Mouse (Mus musculus) intestine, postnatal 0 days (tissue): ENCODE measurements around the gene Plekhm2. TPM values are rescaled to one million over a fixed set of nuclear protein-coding genes. Genes with fewer than 3 reads are reported as not detected.

ENCODE experiments used
- ATAC-seq: fragments of 200-750 bp; cut with Nextera tagmentation; 2 replicates; pipeline ENCODE4 v1.8.0; 2017; ENCODE audit warnings: mild to moderate bottlenecking, moderate TSS enrichment, moderate library complexity
- H3K27ac ChIP-seq: fragments of 300-500 bp; sonication (generic); 2 replicates; pipeline ENCODE4 v1.5.1; 2014; ENCODE audit warnings: mild to moderate bottlenecking, low read depth, low read length, moderate library complexity
- H3K27me3 ChIP-seq: fragments of 300-500 bp; sonication (generic); replicated peaks from 2 replicates; pipeline ENCODE4 v1.6.1; 2014; ENCODE audit warnings: low read length, mixed read lengths; ENCODE audit not compliant: control insufficient read depth, insufficient read depth
- H3K36me3 ChIP-seq: fragments of 300-500 bp; sonication (generic); 2 replicates; pipeline ENCODE4 v1.6.1; 2014; ENCODE audit warnings: mild to moderate bottlenecking, moderate library complexity; ENCODE audit not compliant: control insufficient read depth, insufficient read depth
- H3K4me1 ChIP-seq: fragments of 300-500 bp; sonication (generic); replicated peaks from 2 replicates; pipeline ENCODE4 v1.6.1; 2014; ENCODE audit warnings: antibody characterized with exemption, low read length, mixed read lengths; ENCODE audit not compliant: control insufficient read depth, insufficient read depth
- H3K4me2 ChIP-seq: fragments of 300-500 bp; sonication (generic); replicated peaks from 2 replicates; pipeline ENCODE4 v1.6.1; 2014; ENCODE audit warnings: low read depth, mild to moderate bottlenecking, moderate library complexity
- H3K4me3 ChIP-seq: fragments of 300-500 bp; sonication (generic); 2 replicates; pipeline ENCODE4 v1.5.1; 2014; ENCODE audit warnings: low read depth, low read length
- H3K9ac ChIP-seq: fragments of 300-500 bp; sonication (generic); 2 replicates; pipeline ENCODE4 v1.6.1; 2014; ENCODE audit warnings: mild to moderate bottlenecking, low read depth, low read length
- H3K9me3 ChIP-seq: fragments of 300-500 bp; sonication (generic); 2 replicates; pipeline ENCODE4 v1.6.1; 2016; ENCODE audit warnings: mixed run types; ENCODE audit not compliant: control insufficient read depth
- CTCF ChIP-seq: sonication (generic); IDR thresholded peaks from 2 replicates; pipeline ENCODE4 v1.5.1; 2016; ENCODE audit warnings: low read depth, mild to moderate bottlenecking, control low read depth, antibody characterized with exemption, moderate library complexity
- WGBS: fragments of 180-500 bp; shearing (Covaris S2); extraction: QIAGEN DNeasy Blood & Tissue Kit; methylation state at CpG from one replicate; pipeline ENCODE4 v1.1.7; 2014; 5-methylcytosine and 5-hydroxymethylcytosine counted together
- polyA plus RNA-seq: library from polyadenylated mRNA; unstranded; fragments of >200 nt; fragmentation: Nextera tagmentation; extraction: Ambion mirVana; gene quantifications from 2 replicates; pipeline ENCODE4 v1.2.1, GENCODE M21; 2015

The Plekhm2 gene
- polyA plus RNA-seq, 1 experiment from 2014 or later: 3.1 TPM

GRCm38 (mm10) chr4:141614946-141615345 lies 49.8 kb downstream of the Plekhm2 start:
- no peak overlapping the region for H3K4me3 ChIP-seq
- H3K27ac ChIP-seq: no peak overlapping the region
- 82% methylated on average over 14 of the region's 14 CpGs for WGBS
- peaks cover 7% of the 10 kb centered on the region; the same call in 1 of the 2 replicates for H3K36me3 ChIP-seq
- H3K4me2 ChIP-seq: no peak overlapping the region
- ATAC-seq: no peak
- H3K9me3 ChIP-seq: no peaks in the 10 kb centered on the region
- H3K27me3 ChIP-seq: no peaks in the 10 kb centered on the region
- no peak for TF ChIP-seq CTCF
- no peak overlapping the region for H3K9ac ChIP-seq
- no peaks in the 10 kb centered on the region for H3K4me1 ChIP-seq

- H3K9me3 ChIP-seq: no peaks in the 10 kb centered on the region
- H3K27ac ChIP-seq: no peak overlapping the region
- no peak overlapping the region for H3K4me2 ChIP-seq
- 71% methylated on average over 6 of the region's 6 CpGs for WGBS
- no peak for TF ChIP-seq CTCF
- H3K27me3 ChIP-seq: no peaks in the 10 kb centered on the region
- H3K4me1 ChIP-seq: 0 out of 2 replicates have a peak, but pooled peaks cover under 1% of the 10 kb centered on the region
- no peak overlapping the region for H3K9ac ChIP-seq
- H3K36me3 ChIP-seq: peaks cover 7% of the 10 kb centered on the region; the same call in 1 of the 2 replicates
- no peak overlapping the region for H3K4me3 ChIP-seq
- no peak for ATAC-seq
Measured at GRCm38 (mm10) chr4:141609538-141609937, 55.2 kb downstream of the Plekhm2 start.

- Histone ChIP-seq H3K27ac (no peak within 1 kb of the TSS; the same call in 1 of the 2 replicates), H3K27me3 (no peaks in the 10 kb centered on the region), H3K9me3 (no peaks in the 10 kb centered on the region), H3K4me2 (no peak within 1 kb of the TSS), H3K4me1 (0 out of 2 replicates have a peak, but pooled peaks cover 7% of the 10 kb centered on the region), H3K4me3 (no peak within 1 kb of the TSS), H3K9ac (no peak within 1 kb of the TSS), H3K36me3 (no peaks in the 10 kb centered on the region)
- TF ChIP-seq CTCF: no peak
- ATAC-seq: no peak
- WGBS: 76% methylated on average over 11 of the region's 11 CpGs
Measured at GRCm38 (mm10) chr4:141605861-141606260, 58.8 kb downstream of the Plekhm2 start, which contains the start of gene Fblim1. TSS of gene Fblim1 (minus strand) at chr4:141606096.

GRCm38 (mm10) chr4:141605421-141605820 lies 59.3 kb downstream of the Plekhm2 start:
- no peak for TF ChIP-seq CTCF
- 0 out of 2 replicates have a peak, but pooled peaks cover 7% of the 10 kb centered on the region for H3K4me1 ChIP-seq
- no peak overlapping the region; the same call in 1 of the 2 replicates for H3K27ac ChIP-seq
- no peak overlapping the region for H3K4me3 ChIP-seq
- WGBS: 92% methylated on average over 5 of the region's 5 CpGs
- no peaks in the 10 kb centered on the region for H3K9me3 ChIP-seq
- no peak overlapping the region for H3K4me2 ChIP-seq
- H3K36me3 ChIP-seq: no peaks in the 10 kb centered on the region
- no peaks in the 10 kb centered on the region for H3K27me3 ChIP-seq
- no peak overlapping the region for H3K9ac ChIP-seq
- no peak for ATAC-seq

GRCm38 (mm10) chr4:141604493-141604892 lies 60.2 kb downstream of the Plekhm2 start:
- Histone ChIP-seq H3K9ac (no peak overlapping the region), H3K36me3 (no peaks in the 10 kb centered on the region), H3K4me1 (0 out of 2 replicates have a peak, but pooled peaks cover 10% of the 10 kb centered on the region), H3K4me2 (no peak overlapping the region), H3K27ac (peak overlapping the region; percentile 28; the same call in 1 of the 2 replicates), H3K9me3 (no peaks in the 10 kb centered on the region), H3K4me3 (no peak overlapping the region), H3K27me3 (no peaks in the 10 kb centered on the region)
- no peak for TF ChIP-seq CTCF
- 45% methylated on average over 8 of the region's 8 CpGs for WGBS
- ATAC-seq: no peak

- 0 out of 2 replicates have a peak, but pooled peaks cover 10% of the 10 kb centered on the region for H3K4me1 ChIP-seq
- TF ChIP-seq CTCF: no peak
- WGBS: 68% methylated on average over 4 of the region's 4 CpGs
- peak overlapping the region; percentile 28; the same call in 1 of the 2 replicates for H3K27ac ChIP-seq
- no peak for ATAC-seq
- H3K4me3 ChIP-seq: no peak overlapping the region
- H3K9ac ChIP-seq: no peak overlapping the region
- no peaks in the 10 kb centered on the region for H3K36me3 ChIP-seq
- no peaks in the 10 kb centered on the region for H3K27me3 ChIP-seq
- no peaks in the 10 kb centered on the region for H3K9me3 ChIP-seq
- H3K4me2 ChIP-seq: no peak overlapping the region
Measured at GRCm38 (mm10) chr4:141603921-141604320, 60.8 kb downstream of the Plekhm2 start.
